Mouse (Mus musculus) hindbrain, embryonic 14.5 days (tissue): Measurements from ENCODE around the gene Rcc2. TPM values are rescaled to one million over a fixed set of nuclear protein-coding genes. Genes with fewer than 3 reads are reported as not detected.

Experiments used
- ATAC-seq: fragments of 200-750 bp; cut with Nextera tagmentation; 2 replicates; pipeline ENCODE4 v1.8.0; 2017; ENCODE audit warnings: moderate number of reproducible peaks, mild to moderate bottlenecking, moderate TSS enrichment, moderate library complexity; ENCODE audit not compliant: low FRiP score
- DNase-seq: peaks from one replicate; pipeline ENCODE4 v3.0.0-alpha.2; 2015; ENCODE audit warnings: low spot score
- H3K27ac ChIP-seq: fragments of 300-500 bp; sonication (generic); 2 replicates; pipeline ENCODE4 v1.5.1; 2014; ENCODE audit warnings: mild to moderate bottlenecking, moderate library complexity
- H3K27me3 ChIP-seq: fragments of 300-500 bp; sonication (generic); 2 replicates; pipeline ENCODE4 v1.6.1; 2014; ENCODE audit warnings: mild to moderate bottlenecking, low read length, mixed read lengths; ENCODE audit not compliant: control insufficient read depth, insufficient read depth
- H3K36me3 ChIP-seq: fragments of 300-500 bp; sonication (generic); replicated peaks from 2 replicates; pipeline ENCODE4 v1.6.1; 2014; ENCODE audit not compliant: control insufficient read depth, insufficient read depth
- H3K4me1 ChIP-seq: fragments of 300-500 bp; sonication (generic); replicated peaks from 2 replicates; pipeline ENCODE4 v1.6.1; 2014; ENCODE audit warnings: antibody characterized with exemption, low read length, mixed read lengths; ENCODE audit not compliant: control insufficient read depth, insufficient read depth
- H3K4me2 ChIP-seq: fragments of 300-500 bp; sonication (generic); replicated peaks from 2 replicates; pipeline ENCODE4 v1.6.1; 2014; ENCODE audit warnings: mild to moderate bottlenecking, moderate library complexity
- H3K4me3 ChIP-seq: fragments of 300-500 bp; sonication (generic); replicated peaks from 2 replicates; pipeline ENCODE4 v1.5.1; 2014; ENCODE audit warnings: mild to moderate bottlenecking, low read length
- H3K9ac ChIP-seq: fragments of 300-500 bp; sonication (generic); 2 replicates; pipeline ENCODE4 v1.6.1; 2014
- H3K9me3 ChIP-seq: fragments of 300-500 bp; sonication (generic); 2 replicates; pipeline ENCODE4 v1.6.1; 2016; ENCODE audit warnings: low read length; ENCODE audit not compliant: control insufficient read depth
- WGBS: fragments of 180-500 bp; shearing (Covaris S2); extraction: QIAGEN DNeasy Blood & Tissue Kit; methylation state at CpG from one replicate; pipeline ENCODE4 v1.1.7; 2014; 5-methylcytosine and 5-hydroxymethylcytosine counted together
- polyA plus RNA-seq: library from polyadenylated mRNA; unstranded; fragments of >200 nt; fragmentation: Nextera tagmentation; extraction: Ambion mirVana; gene quantifications from 2 replicates; pipeline ENCODE4 v1.2.1, GENCODE M21; 2014

The Rcc2 gene
- polyA plus RNA-seq, 1 experiment from 2014 or later = 13.8 TPM

- Histone ChIP-seq H3K9me3 (no peaks in the 10 kb centered on the region), H3K27me3 (peaks cover 21% of the 10 kb centered on the region), H3K4me1 (0 out of 2 replicates have a peak, but pooled peaks cover 8% of the 10 kb centered on the region), H3K36me3 (no peaks in the 10 kb centered on the region), H3K9ac (no peak overlapping the region), H3K4me2 (no peak overlapping the region), H3K27ac (no peak overlapping the region), H3K4me3 (no peak overlapping the region)
- ATAC-seq (no peak), DNase-seq (no peak)
- 65% methylated on average over 7 of the region's 7 CpGs for WGBS
Measured at GRCm38 (mm10) chr4:140695146-140695545, 5.2 kb upstream of the Rcc2 start.

DNA sequence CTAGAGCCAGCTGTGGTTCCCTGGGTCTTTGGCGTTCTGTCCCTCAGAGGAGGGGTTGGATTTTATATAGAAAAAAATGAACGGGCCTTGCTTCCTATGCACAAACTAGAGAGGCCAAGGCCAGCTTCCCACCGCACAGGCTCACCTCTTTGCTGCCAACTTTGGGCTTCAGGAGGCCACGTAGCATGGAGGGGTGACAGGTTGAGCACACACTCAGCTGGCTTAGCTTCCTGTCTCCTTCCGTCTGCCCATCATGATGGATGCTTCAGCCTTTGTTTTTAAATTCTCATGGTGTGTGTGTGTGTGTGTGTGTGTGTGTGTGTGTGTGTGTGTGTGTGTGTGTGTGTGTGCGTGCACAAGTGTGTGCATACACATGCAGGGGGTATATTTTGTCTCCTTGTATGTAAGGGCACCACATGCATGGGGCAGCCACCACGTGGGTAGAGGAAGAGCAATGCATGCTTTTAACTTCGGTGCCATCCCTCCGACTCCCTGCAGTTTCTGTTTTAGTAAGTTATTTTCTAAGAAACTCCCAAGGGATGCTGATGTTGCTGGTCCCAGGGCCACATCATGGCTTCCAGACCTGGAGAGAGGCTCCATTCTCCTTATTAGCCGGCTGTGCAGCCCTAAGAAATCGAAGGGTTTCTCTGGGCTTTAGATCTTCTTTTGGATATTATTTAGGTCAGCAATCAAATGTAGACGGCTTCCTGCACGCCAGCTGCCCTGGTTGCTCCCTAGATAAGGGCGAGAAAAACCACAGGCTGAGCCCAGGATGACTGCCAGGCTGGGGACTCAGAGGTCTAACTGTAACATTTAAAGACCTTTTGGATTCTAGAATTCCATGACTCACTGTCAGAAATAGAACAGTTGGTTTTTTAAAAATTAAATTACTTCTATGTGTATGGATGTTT is 4.4 kb upstream of the Rcc2 start:
- Histone ChIP-seq H3K9ac (no peak overlapping the region), H3K9me3 (no peaks in the 10 kb centered on the region), H3K4me3 (no peak overlapping the region), H3K36me3 (no peaks in the 10 kb centered on the region), H3K4me2 (no peak overlapping the region), H3K27me3 (peaks cover 27% of the 10 kb centered on the region), H3K27ac (no peak overlapping the region), H3K4me1 (0 out of 2 replicates have a peak, but pooled peaks cover 16% of the 10 kb centered on the region)
- WGBS = 81% methylated on average over 14 of the region's 14 CpGs
- no peak for ATAC-seq
- no peak for DNase-seq

DNA sequence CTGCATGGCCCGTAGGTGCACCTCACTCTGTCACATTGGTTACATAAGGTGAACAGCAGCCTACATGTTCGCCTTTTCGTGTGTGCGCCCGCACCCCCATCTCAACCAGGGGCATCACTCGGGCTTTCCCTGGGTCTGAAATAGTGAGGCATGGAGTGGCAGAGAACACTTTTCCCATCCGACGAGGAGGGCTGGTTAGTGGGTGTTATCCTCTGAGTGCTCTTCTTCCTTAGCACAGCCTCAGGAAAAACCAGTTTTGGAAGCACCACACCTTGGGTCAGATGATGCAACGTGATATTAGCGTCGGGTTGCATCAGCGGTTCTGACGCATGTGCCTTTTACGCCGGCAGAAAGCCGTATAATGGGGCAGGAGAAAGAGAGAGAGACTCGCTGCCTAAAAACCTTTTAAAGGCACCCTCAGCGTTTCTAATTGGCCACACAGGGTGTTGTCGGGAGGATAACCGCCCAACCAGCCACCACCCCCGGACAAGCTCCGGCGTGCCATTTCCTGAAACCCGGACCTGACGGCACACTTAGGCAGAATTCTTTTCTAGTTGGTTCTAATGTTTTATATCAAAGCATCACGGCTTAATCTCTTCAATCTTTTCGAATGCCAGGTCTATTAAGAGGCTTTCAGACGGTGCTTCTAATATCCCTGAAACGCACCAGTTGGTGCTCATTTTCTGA is 757 bp upstream of the Rcc2 start:
- Histone ChIP-seq H3K9me3 (no peaks in the 10 kb centered on the region), H3K27ac (no peak overlapping the region), H3K4me1 (peaks cover 35% of the 10 kb centered on the region), H3K9ac (peak overlapping the region; percentile 24), H3K4me3 (peak overlapping the region; percentile 22), H3K27me3 (peaks cover 27% of the 10 kb centered on the region), H3K4me2 (peak overlapping the region; percentile 45), H3K36me3 (no peaks in the 10 kb centered on the region)
- DNase-seq = peak; percentile 39
- WGBS = 8% methylated on average over 29 of the region's 29 CpGs
- no peak for ATAC-seq

DNA sequence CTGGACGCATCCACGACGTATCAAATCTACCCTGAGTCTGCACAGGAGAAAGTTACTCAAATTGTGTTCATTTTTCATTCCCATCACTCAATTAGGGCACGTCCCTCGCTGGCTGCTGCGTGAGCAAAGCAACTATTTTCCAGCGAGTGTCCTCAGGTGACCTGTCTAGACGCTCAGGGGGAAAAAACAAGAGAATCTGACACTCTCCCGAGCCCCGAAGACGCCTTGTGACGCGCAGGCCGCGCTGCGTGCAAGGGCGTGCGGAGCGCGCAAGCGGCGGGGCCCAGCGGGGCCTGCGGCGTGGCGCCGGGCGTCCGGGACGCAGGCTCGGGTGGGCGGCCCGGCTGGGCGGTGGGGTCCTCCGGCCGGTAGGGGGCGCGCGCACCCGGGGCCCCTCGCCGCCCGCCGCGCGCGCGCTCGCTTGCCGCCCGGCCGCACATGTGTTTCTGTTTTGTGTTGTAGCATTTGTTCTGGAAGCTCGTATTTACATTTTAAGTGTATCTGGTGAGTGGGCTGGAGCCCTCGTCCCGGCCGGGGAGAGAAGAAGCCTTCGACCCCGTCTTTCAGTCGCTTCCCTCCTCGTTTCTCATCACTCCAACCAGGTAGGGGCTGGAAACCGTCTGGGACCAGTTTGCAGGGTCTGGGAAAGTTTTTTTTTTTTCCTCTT is 841 bp downstream of the Rcc2 start:
- Histone ChIP-seq H3K36me3 (peaks cover 12% of the 10 kb centered on the region; the same call in 1 of the 2 replicates), H3K4me2 (peak overlapping the region; percentile 93), H3K4me3 (peak overlapping the region; percentile 91), H3K9ac (peak overlapping the region; percentile 92), H3K4me1 (peaks cover 38% of the 10 kb centered on the region), H3K9me3 (no peaks in the 10 kb centered on the region), H3K27ac (peak overlapping the region; percentile 94), H3K27me3 (peaks cover 27% of the 10 kb centered on the region)
- DNase-seq (peak; percentile 82), ATAC-seq (peak; percentile 75)
- WGBS = under 1% methylated on average over 60 of the region's 61 CpGs

- ATAC-seq = peak; percentile 38; the same call in 1 of the 2 replicates
- DNase-seq = peak; percentile 37
- H3K36me3 ChIP-seq = peaks cover 13% of the 10 kb centered on the region; the same call in 1 of the 2 replicates
Measured at GRCm38 (mm10) chr4:140701716-140702561, 1.6 kb downstream of the Rcc2 start.

DNA sequence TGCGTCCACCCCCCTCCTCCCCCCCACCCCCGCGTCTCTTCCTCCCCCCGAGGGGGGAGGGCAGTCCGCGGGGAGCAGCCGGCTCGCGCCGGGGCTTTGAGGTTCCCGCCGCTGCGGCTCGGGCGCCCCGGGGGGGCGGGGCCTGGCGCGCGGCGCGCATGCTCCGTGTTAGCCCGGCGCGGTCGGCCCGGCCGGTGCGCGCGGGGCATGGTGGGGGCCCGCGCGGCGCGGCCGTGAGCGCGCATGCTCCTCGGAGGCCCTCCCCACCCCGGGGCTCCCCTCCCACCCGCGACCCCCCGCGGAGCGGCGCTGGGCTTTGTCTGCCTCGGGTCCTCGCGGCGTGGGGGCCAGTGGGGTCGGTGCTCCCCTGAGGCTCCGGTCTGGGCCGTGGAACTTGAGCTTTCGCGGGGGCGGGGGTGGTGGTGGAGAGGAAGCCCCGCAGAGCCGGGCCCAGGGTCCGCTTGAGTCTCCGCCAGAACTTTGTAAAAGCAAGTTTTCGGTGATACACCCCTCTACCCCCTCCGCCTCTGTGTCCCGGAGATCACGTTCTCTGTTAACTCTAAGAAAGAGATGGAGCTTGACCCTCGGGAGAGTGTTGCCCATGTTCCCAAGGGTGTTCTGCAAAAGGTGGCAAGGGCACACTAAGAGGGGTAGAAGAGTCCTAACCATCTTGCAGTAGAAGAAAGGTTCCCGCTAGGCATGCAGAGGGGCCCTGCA is 2.4 kb downstream of the Rcc2 start:
- H3K9ac ChIP-seq = peak overlapping the region; percentile 92
- WGBS = under 1% methylated on average over 27 of the region's 68 CpGs
- H3K4me1 ChIP-seq = peaks cover 38% of the 10 kb centered on the region
- ATAC-seq = peak; percentile 77
- H3K36me3 ChIP-seq = peaks cover 14% of the 10 kb centered on the region
- peak; percentile 86 for DNase-seq
- H3K27me3 ChIP-seq = peaks cover 27% of the 10 kb centered on the region
- no peaks in the 10 kb centered on the region for H3K9me3 ChIP-seq
- peak overlapping the region; percentile 94 for H3K27ac ChIP-seq
- peak overlapping the region; percentile 93 for H3K4me2 ChIP-seq
- peak overlapping the region; percentile 91 for H3K4me3 ChIP-seq

More at GRCm38 (mm10) chr4:140701716-140702561, 1.6 kb downstream of the Rcc2 start:
- peak overlapping the region; percentile 91 for H3K4me3 ChIP-seq
- peak overlapping the region; percentile 93 for H3K4me2 ChIP-seq
- no peaks in the 10 kb centered on the region for H3K9me3 ChIP-seq
- H3K9ac ChIP-seq = peak overlapping the region; percentile 92
- peaks cover 38% of the 10 kb centered on the region for H3K4me1 ChIP-seq
- peak overlapping the region; percentile 94 for H3K27ac ChIP-seq
- peaks cover 27% of the 10 kb centered on the region for H3K27me3 ChIP-seq
- WGBS = under 1% methylated on average over 44 of the region's 107 CpGs

DNA sequence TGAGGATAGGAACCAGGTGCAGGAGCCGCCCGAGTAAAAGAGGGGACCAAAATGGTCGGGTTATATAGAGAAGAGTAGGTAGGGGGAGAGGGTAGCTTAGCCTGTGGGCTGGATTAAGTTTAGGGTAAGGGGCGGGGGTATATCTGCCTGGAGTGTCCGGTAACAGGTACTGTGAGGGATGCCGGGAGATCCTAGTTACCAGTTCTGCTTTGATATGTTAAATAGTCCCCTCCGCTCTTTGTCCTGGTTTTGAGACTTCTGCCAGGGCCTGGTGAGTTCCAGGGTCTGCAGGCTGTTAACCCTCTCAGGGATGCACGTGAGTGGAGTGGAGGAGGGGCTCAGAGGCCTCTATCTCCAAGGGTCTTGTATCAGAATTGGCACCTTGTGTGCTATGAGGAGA is 3.3 kb downstream of the Rcc2 start:
- H3K4me1 ChIP-seq = peaks cover 38% of the 10 kb centered on the region
- H3K4me2 ChIP-seq = peak overlapping the region; percentile 93
- peaks cover 21% of the 10 kb centered on the region for H3K27me3 ChIP-seq
- ATAC-seq (no peak), DNase-seq (no peak)
- no peaks in the 10 kb centered on the region for H3K9me3 ChIP-seq
- peaks cover 23% of the 10 kb centered on the region for H3K36me3 ChIP-seq
- peak overlapping the region; percentile 92 for H3K9ac ChIP-seq
- 6% methylated on average over 8 of the region's 8 CpGs for WGBS
- peak overlapping the region; percentile 47; the same call in 1 of the 2 replicates for H3K27ac ChIP-seq
- H3K4me3 ChIP-seq = peak overlapping the region; percentile 91

- Histone ChIP-seq H3K36me3 (peaks cover 28% of the 10 kb centered on the region), H3K4me2 (peak overlapping the region; percentile 93), H3K4me1 (peaks cover 38% of the 10 kb centered on the region), H3K27ac (peak overlapping the region; percentile 47; the same call in 1 of the 2 replicates), H3K9ac (peak overlapping the region; percentile 92; the same call in 1 of the 2 replicates), H3K4me3 (peak overlapping the region; percentile 91), H3K27me3 (peaks cover 16% of the 10 kb centered on the region), H3K9me3 (no peaks in the 10 kb centered on the region)
- ATAC-seq = no peak
- no peak for DNase-seq
- 30% methylated on average over 4 of the region's 4 CpGs for WGBS
Measured at GRCm38 (mm10) chr4:140704166-140704565, 3.8 kb downstream of the Rcc2 start.
